Mouse (Mus musculus): ENCODE measurements at regions not wholly inside any gene's neighbourhood (a gene's known extent, or its start where the extent isn't known, plus 50 kb on each side); places are given as distances from the start of the nearest gene placed in this dataset.

GRCm38 (mm10) chr1:55897572-55897971 lies 491.9 kb downstream of the Plcl1 start:
- Histone ChIP-seq H3K27me3 (ENCODE audit: control insufficient read depth, insufficient read depth, low read length) (no peaks in the 10 kb centered on the region), H3K9ac (replicated peaks; ENCODE audit: low read depth, low read length) (no peak overlapping the region), H3K4me3 (ENCODE audit: low read depth, low read length) (no peak overlapping the region), H3K9me3 (ENCODE audit: control insufficient read depth, low read depth, low read length) (no peaks in the 10 kb centered on the region), H3K27ac (ENCODE audit: low read length) (no peak overlapping the region), H3K4me1 (ENCODE audit: control insufficient read depth, insufficient read depth, low read length) (no peaks in the 10 kb centered on the region), H3K4me2 (replicated peaks; ENCODE audit: low read depth, low read length) (no peak overlapping the region), H3K36me3 (ENCODE audit: control insufficient read depth, insufficient read depth, low read length) (no peaks in the 10 kb centered on the region)
- 57% methylated on average over 2 of the region's 2 CpGs for WGBS
- ATAC-seq (ENCODE audit: insufficient number of reproducible peaks, insufficient read depth, low FRiP score, low read depth): no peak

- H3K4me1 ChIP-seq (ENCODE audit: control insufficient read depth, insufficient read depth, low read length): no peaks in the 10 kb centered on the region
- no peak overlapping the region for H3K9ac ChIP-seq (replicated peaks; ENCODE audit: low read depth, low read length)
- H3K27me3 ChIP-seq (ENCODE audit: control insufficient read depth, insufficient read depth, low read length): no peaks in the 10 kb centered on the region
- WGBS: 29% methylated on average over 3 of the region's 3 CpGs
- H3K9me3 ChIP-seq (ENCODE audit: control insufficient read depth, low read depth, low read length): no peaks in the 10 kb centered on the region
- no peak overlapping the region for H3K4me2 ChIP-seq (replicated peaks; ENCODE audit: low read depth, low read length)
- H3K27ac ChIP-seq (ENCODE audit: low read length): no peak overlapping the region
- H3K36me3 ChIP-seq (ENCODE audit: control insufficient read depth, insufficient read depth, low read length): no peaks in the 10 kb centered on the region
- ATAC-seq (ENCODE audit: insufficient number of reproducible peaks, insufficient read depth, low FRiP score, low read depth): no peak
- H3K4me3 ChIP-seq (ENCODE audit: low read depth, low read length): no peak overlapping the region
These were observed 492.3 kb downstream of the Plcl1 start for GRCm38 (mm10) chr1:55898031-55898430.

GRCm38 (mm10) chr1:55900033-55900432 lies 494.3 kb downstream of the Plcl1 start:
- Histone ChIP-seq H3K4me3 (ENCODE audit: low read depth, low read length) (no peak overlapping the region), H3K4me2 (replicated peaks; ENCODE audit: low read depth, low read length) (no peak overlapping the region), H3K36me3 (ENCODE audit: control insufficient read depth, insufficient read depth, low read length) (no peaks in the 10 kb centered on the region), H3K27me3 (ENCODE audit: control insufficient read depth, insufficient read depth, low read length) (no peaks in the 10 kb centered on the region), H3K9ac (replicated peaks; ENCODE audit: low read depth, low read length) (no peak overlapping the region), H3K9me3 (ENCODE audit: control insufficient read depth, low read depth, low read length) (no peaks in the 10 kb centered on the region), H3K27ac (ENCODE audit: low read length) (no peak overlapping the region), H3K4me1 (ENCODE audit: control insufficient read depth, insufficient read depth, low read length) (no peaks in the 10 kb centered on the region)
- 73% methylated on average over 3 of the region's 3 CpGs for WGBS
- ATAC-seq (ENCODE audit: insufficient number of reproducible peaks, insufficient read depth, low FRiP score, low read depth): no peak

- Histone ChIP-seq H3K9me3 (ENCODE audit: control insufficient read depth, low read depth, low read length) (no peaks in the 10 kb centered on the region; the same call in 1 of the 2 replicates), H3K9ac (replicated peaks; ENCODE audit: low read depth, low read length) (no peak overlapping the region), H3K4me2 (replicated peaks; ENCODE audit: low read depth, low read length) (no peak overlapping the region), H3K27me3 (ENCODE audit: control insufficient read depth, insufficient read depth, low read length) (no peaks in the 10 kb centered on the region), H3K4me3 (ENCODE audit: low read depth, low read length) (no peak overlapping the region), H3K36me3 (ENCODE audit: control insufficient read depth, insufficient read depth, low read length) (no peaks in the 10 kb centered on the region), H3K27ac (ENCODE audit: low read length) (no peak overlapping the region), H3K4me1 (ENCODE audit: control insufficient read depth, insufficient read depth, low read length) (no peaks in the 10 kb centered on the region)
- 86% methylated on average over 3 of the region's 3 CpGs for WGBS
- ATAC-seq (ENCODE audit: insufficient number of reproducible peaks, insufficient read depth, low FRiP score, low read depth): no peak
These were observed 497.5 kb downstream of the Plcl1 start for GRCm38 (mm10) chr1:55903177-55903576.

GRCm38 (mm10) chr1:55904571-55904970 lies 498.9 kb downstream of the Plcl1 start:
- H3K36me3 ChIP-seq (ENCODE audit: control insufficient read depth, insufficient read depth, low read length): no peaks in the 10 kb centered on the region

GRCm38 (mm10) chr1:55905232-55905631 lies 499.5 kb downstream of the Plcl1 start:
- H3K27me3 ChIP-seq (ENCODE audit: control insufficient read depth, insufficient read depth, low read length): no peaks in the 10 kb centered on the region
- no peaks in the 10 kb centered on the region; the same call in 1 of the 2 replicates for H3K9me3 ChIP-seq (ENCODE audit: control insufficient read depth, low read depth, low read length)
- ATAC-seq (ENCODE audit: insufficient number of reproducible peaks, insufficient read depth, low FRiP score, low read depth): no peak
- WGBS: 95% methylated on average over 4 of the region's 4 CpGs
- no peaks in the 10 kb centered on the region for H3K4me1 ChIP-seq (ENCODE audit: control insufficient read depth, insufficient read depth, low read length)
- no peak overlapping the region for H3K27ac ChIP-seq (ENCODE audit: low read length)
- no peak overlapping the region for H3K4me2 ChIP-seq (replicated peaks; ENCODE audit: low read depth, low read length)
- H3K36me3 ChIP-seq (ENCODE audit: control insufficient read depth, insufficient read depth, low read length): no peaks in the 10 kb centered on the region
- no peak overlapping the region for H3K4me3 ChIP-seq (ENCODE audit: low read depth, low read length)
- no peak overlapping the region for H3K9ac ChIP-seq (replicated peaks; ENCODE audit: low read depth, low read length)

More at GRCm38 (mm10) chr1:55904571-55904970, 498.9 kb downstream of the Plcl1 start:
- no peak overlapping the region for H3K9ac ChIP-seq (replicated peaks; ENCODE audit: low read depth, low read length)
- H3K27me3 ChIP-seq (ENCODE audit: control insufficient read depth, insufficient read depth, low read length): no peaks in the 10 kb centered on the region
- no peak overlapping the region for H3K27ac ChIP-seq (ENCODE audit: low read length)
- no peaks in the 10 kb centered on the region for H3K4me1 ChIP-seq (ENCODE audit: control insufficient read depth, insufficient read depth, low read length)
- 80% methylated on average over 2 of the region's 2 CpGs for WGBS
- no peaks in the 10 kb centered on the region; the same call in 1 of the 2 replicates for H3K9me3 ChIP-seq (ENCODE audit: control insufficient read depth, low read depth, low read length)
- H3K4me2 ChIP-seq (replicated peaks; ENCODE audit: low read depth, low read length): no peak overlapping the region
- no peak for ATAC-seq (ENCODE audit: insufficient number of reproducible peaks, insufficient read depth, low FRiP score, low read depth)
- H3K4me3 ChIP-seq (ENCODE audit: low read depth, low read length): no peak overlapping the region

- Histone ChIP-seq H3K36me3 (ENCODE audit: control insufficient read depth, insufficient read depth, low read length) (no peaks in the 10 kb centered on the region), H3K4me3 (ENCODE audit: low read depth, low read length) (no peak overlapping the region), H3K27ac (ENCODE audit: low read length) (no peak overlapping the region), H3K9ac (replicated peaks; ENCODE audit: low read depth, low read length) (no peak overlapping the region), H3K4me1 (ENCODE audit: control insufficient read depth, insufficient read depth, low read length) (no peaks in the 10 kb centered on the region), H3K4me2 (replicated peaks; ENCODE audit: low read depth, low read length) (no peak overlapping the region), H3K9me3 (ENCODE audit: control insufficient read depth, low read depth, low read length) (no peaks in the 10 kb centered on the region; the same call in 1 of the 2 replicates), H3K27me3 (ENCODE audit: control insufficient read depth, insufficient read depth, low read length) (no peaks in the 10 kb centered on the region)
- no peak for ATAC-seq (ENCODE audit: insufficient number of reproducible peaks, insufficient read depth, low FRiP score, low read depth)
- 86% methylated on average over 2 of the region's 2 CpGs for WGBS
These were observed 504.3 kb downstream of the Plcl1 start for GRCm38 (mm10) chr1:55910024-55910423.

GRCm38 (mm10) chr1:55914284-55914683 lies 508.6 kb downstream of the Plcl1 start:
- no peaks in the 10 kb centered on the region for H3K9me3 ChIP-seq (ENCODE audit: control insufficient read depth, low read depth, low read length)
- H3K36me3 ChIP-seq (ENCODE audit: control insufficient read depth, insufficient read depth, low read length): no peaks in the 10 kb centered on the region
- no peaks in the 10 kb centered on the region for H3K4me1 ChIP-seq (ENCODE audit: control insufficient read depth, insufficient read depth, low read length)
- no peak overlapping the region for H3K4me2 ChIP-seq (replicated peaks; ENCODE audit: low read depth, low read length)
- H3K4me3 ChIP-seq (ENCODE audit: low read depth, low read length): no peak overlapping the region
- H3K9ac ChIP-seq (replicated peaks; ENCODE audit: low read depth, low read length): no peak overlapping the region
- H3K27ac ChIP-seq (ENCODE audit: low read length): no peak overlapping the region
- H3K27me3 ChIP-seq (ENCODE audit: control insufficient read depth, insufficient read depth, low read length): no peaks in the 10 kb centered on the region
- ATAC-seq (ENCODE audit: insufficient number of reproducible peaks, insufficient read depth, low FRiP score, low read depth): no peak
- 79% methylated on average over 3 of the region's 3 CpGs for WGBS

GRCm38 (mm10) chr1:55915940-55916339 lies 510.2 kb downstream of the Plcl1 start:
- no peak for ATAC-seq (ENCODE audit: insufficient number of reproducible peaks, insufficient read depth, low FRiP score, low read depth)
- Histone ChIP-seq H3K9ac (replicated peaks; ENCODE audit: low read depth, low read length) (no peak overlapping the region), H3K4me1 (ENCODE audit: control insufficient read depth, insufficient read depth, low read length) (no peaks in the 10 kb centered on the region), H3K27me3 (ENCODE audit: control insufficient read depth, insufficient read depth, low read length) (no peaks in the 10 kb centered on the region), H3K27ac (ENCODE audit: low read length) (no peak overlapping the region), H3K4me3 (ENCODE audit: low read depth, low read length) (no peak overlapping the region), H3K36me3 (ENCODE audit: control insufficient read depth, insufficient read depth, low read length) (no peaks in the 10 kb centered on the region), H3K4me2 (replicated peaks; ENCODE audit: low read depth, low read length) (no peak overlapping the region), H3K9me3 (ENCODE audit: control insufficient read depth, low read depth, low read length) (no peaks in the 10 kb centered on the region)
- WGBS: 58% methylated on average over 11 of the region's 11 CpGs

All from stomach, embryonic 14.5 days (tissue).